Mouse (Mus musculus) E14TG2a.4 (cell line): ENCODE data around the gene B3galnt1.

Source experiments
- CTCF ChIP-seq: conservative IDR thresholded peaks from 2 replicates; pipeline ENCODE4 v1.5.1; 2014; ENCODE audit warnings: low read length
- NANOG ChIP-seq: IDR thresholded peaks from 2 replicates; pipeline ENCODE4 v1.6.1; 2014; ENCODE audit warnings: borderline replicate concordance, low read length, mixed read lengths
- POU5F1 ChIP-seq: IDR thresholded peaks from 2 replicates; pipeline ENCODE4 v1.6.1; 2014; ENCODE audit warnings: low read length, borderline replicate concordance

DNA sequence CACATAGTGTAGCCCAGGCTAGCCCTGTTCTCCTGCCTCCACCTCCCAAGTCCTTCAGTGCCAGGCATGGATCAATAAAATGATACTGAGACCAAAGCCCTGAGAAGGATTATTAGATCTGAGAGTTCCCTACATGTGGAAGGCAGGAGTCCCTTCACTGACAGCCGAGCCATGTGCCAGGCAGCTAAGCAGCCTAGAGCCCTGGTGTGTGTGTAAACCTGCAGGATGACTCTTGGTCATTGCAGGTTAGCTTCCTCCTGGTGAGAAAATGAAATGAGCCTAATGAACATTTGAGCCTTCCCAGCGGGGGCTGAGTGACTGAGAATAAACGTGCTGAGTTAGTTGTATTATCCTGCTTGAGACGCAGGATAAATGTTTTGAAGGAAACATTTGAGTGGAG lies 49.2 kb downstream of the B3galnt1 start:
- TF ChIP-seq CTCF (no peak), NANOG (no peak), POU5F1 (no peak)
